Mouse (Mus musculus) regulatory T cell (primary cell): ENCODE measurements around the gene Myo3a.

Source experiments
- in situ Hi-C: fragments of 300-600 bp; cut with MboI, MseI; formaldehyde crosslinking; loops from one replicate; pipeline ENCODE4 v1.15.1; 2025; ENCODE audit warnings: high pct_unique_total_duplicates

Gene Myo3a

DNA sequence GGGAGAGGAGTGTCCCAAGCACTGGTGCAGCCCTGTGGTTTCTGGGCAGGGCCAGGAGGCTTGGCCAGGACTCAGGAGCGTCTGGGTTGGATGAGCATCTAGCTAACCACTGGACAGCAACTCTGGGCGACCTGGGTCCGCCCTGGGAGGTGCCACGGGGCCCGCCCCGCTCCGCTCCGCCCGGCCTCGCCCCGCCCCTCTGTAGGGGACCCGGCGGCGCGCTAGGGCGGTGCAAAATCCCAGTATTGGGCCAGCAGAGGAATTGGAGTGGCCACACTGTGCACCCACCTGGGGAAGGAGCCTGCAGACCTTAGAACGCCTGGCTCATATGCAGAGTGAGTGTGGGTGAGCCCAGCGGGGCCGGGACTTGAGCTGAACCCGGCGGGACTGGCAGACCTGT lies at the start of gene Myo3a:
Gene Myo3a, plus strand, starts transcription at position 196 of the 400 bp plus-strand sequence.
- in situ Hi-C loops: no loop called here

- in situ Hi-C loops: no loop called here
These were observed 23.2 kb downstream of the Myo3a start for GRCm38 (mm10) chr2:22250462-22250861.

GRCm38 (mm10) chr2:22251045-22251444 lies 23.7 kb downstream of the Myo3a start:
- in situ Hi-C loops: no loop called here

DNA sequence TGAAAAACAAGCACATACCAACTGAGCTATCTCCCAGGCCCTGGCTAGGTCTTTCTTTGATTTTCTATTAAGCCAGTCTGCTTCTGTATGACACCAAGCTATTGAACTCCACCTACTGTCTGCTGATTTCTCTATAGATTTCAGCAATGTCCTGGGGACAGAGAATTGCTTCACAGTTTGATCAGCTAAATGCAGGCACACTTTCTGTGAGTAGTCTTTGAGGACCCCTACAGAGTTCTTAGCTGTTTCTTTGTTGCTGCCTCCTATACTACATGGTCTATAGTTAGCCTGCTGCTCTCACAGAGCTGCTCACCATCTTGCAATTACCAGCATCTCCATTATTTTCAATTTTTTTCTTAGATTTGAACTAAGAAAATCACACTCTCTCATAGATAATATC lies 28.3 kb downstream of the Myo3a start:
- in situ Hi-C loops: no loop called here

GRCm38 (mm10) chr2:22271555-22271954 lies 44.3 kb downstream of the Myo3a start:
- in situ Hi-C loops: no loop called here

- in situ Hi-C loops: no loop called here
These were observed 58.1 kb downstream of the Myo3a start for GRCm38 (mm10) chr2:22285366-22285765.

- in situ Hi-C loops: no loop called here
These were observed 58.5 kb downstream of the Myo3a start for GRCm38 (mm10) chr2:22285777-22286176.

DNA sequence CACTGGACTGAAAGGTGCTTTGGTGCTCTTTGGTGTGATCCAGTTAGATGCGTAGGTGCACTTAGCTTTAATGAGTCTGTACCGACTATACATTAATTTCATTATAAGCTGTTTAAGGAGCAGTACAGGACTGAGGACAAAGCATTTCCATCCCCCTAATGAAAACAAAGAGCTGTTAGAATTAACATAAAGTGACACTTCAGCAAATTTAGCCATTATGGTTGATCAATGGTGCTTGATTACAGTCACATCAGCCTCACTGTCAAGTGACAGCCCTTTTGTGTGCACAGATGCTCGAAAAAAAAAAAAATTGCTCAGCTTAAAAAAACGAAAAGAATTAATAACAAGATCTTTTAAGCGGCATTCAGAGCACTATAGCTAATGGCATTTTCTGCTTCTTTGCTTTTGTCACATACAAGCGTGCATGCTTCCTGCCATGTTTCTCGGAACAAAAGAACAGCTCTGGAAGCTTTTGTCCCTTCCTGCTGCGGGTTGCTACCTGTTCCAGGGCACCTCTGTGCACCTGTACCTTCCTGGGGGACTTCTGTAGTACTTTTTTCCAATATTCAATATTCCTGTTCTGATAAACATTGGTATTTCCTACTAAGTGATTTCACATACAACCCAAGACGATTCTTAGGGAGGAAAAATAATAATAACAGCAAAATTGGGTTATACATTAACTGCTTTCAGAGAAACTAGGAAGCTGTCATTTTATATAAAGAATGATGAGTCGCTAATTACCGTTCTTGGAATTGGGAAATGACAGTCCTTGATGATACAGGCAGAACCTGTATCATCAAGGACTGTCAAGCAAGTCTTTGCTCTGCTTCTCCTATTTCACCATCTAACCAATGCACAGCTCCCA lies 66.5 kb downstream of the Myo3a start:
- in situ Hi-C loops: no loop called here

DNA sequence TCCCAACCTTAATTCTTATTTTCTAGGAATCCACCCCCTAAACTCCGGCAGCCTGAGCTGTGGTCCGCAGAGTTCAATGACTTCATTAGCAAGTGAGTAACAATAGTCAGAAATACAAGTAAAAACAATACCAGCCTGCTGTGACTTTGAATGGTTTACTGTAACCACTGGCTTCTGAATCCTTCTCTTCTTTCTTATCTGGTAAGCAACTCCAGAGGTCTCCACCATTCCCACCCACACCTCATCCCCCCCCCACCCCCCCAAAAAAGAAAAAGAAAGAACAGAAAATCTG lies 67.1 kb downstream of the Myo3a start:
- in situ Hi-C loops: no loop called here

DNA sequence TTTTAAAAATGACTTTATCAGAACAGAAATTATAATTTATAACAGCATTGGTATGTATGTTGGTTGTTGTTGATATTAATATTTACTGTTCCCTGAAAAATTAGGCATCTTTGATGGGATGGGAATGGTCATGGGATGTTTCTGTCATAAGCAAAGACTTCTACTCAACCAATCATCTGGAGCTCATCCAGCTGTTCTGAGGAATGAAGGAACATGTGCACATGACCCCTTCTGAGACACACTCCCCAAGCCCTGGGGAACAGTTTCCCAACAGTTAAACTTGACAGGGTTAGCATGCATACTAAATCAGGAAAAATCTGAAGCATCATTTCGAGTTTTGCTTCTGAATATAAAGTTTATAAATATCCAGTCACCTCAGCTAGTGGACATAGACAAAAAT lies 70.6 kb downstream of the Myo3a start:
- in situ Hi-C loops: no loop called here

DNA sequence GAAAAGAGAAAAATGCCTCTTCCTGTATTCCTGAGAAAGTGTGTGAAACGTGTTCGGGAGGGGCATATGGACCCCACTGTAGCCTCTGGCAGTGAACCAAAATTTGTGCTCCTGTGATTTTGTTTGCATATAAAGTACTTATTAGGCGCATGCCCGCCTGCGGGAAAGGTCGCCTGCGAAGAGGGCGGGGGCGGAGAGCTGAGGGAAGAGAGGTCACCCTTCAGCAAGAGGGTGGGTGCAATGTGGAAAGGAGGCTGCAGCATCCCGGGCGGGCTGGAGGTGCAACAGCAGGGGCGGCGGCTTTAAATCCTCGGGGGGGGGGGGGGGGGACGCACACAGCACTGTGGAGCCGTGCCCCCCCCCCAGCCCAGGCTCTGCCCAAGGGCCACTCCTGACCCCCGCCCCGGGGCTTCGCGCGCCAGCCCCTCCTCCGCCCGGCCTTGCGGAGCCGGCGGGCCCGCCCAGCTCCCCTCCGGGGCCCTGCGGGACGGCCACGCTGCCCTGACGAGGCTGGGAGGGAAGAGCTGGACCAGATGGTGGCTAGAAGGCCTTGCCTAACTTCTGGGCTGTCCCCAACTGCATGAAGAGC lies 111.1 kb downstream of the Myo3a start:
- in situ Hi-C loops: no loop called here

DNA sequence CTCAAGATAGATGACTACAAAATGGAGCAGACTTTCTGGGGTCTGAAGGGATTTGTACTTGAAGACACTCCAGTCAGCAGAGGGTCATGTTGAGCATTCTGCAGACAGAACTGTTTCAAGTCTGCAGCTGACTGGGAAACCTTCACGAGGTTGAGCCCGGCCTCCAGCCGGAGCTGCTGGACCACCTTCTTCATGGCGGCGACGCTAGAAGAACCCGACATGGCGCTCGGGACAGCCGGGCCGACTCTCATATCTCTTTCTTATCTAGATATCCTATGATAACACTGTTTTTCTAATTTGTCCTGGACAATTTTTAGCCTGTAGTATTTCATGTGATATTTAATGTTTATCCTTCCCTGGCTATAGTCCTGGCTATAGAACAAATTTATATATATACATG lies 183.2 kb downstream of the Myo3a start:
- in situ Hi-C loops: loop anchor here (10.0 to 25.0 kb wide), 2 partner anchors 164 to 777 kb away; no protein-coding TSS in a partner anchor

DNA sequence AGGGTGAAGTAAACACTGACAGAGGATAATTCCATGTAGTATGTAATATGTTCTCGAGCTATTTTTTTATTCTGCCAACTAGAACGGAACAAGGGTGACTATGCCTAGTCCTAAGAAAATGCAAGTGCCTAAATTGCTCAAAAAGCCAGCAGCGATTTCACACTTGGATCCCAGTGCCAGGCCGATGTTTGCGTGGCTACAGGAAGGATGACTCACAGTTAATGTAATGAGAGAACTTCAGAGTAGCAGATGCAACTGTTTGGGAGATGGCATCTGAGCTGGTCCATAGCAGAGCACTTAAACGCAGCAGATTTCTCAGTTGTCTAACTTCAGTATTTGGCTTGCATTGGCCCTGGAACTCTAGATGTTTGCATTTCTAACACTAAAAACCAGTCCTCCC lies 321.1 kb downstream of the Myo3a start:
- in situ Hi-C loops: loop anchor here (5.0 kb wide), 2 partner anchors 126 to 571 kb away; no protein-coding TSS in a partner anchor

- in situ Hi-C loops: loop anchor here (25.0 kb wide), 1 partner anchor 650 kb away; no protein-coding TSS in a partner anchor
These were observed 360.3 kb downstream of the Myo3a start for GRCm38 (mm10) chr2:22587469-22588169.

- in situ Hi-C loops: loop anchor here (25.0 kb wide), 1 partner anchor 649 kb away; no protein-coding TSS in a partner anchor
These were observed 360.9 kb downstream of the Myo3a start for GRCm38 (mm10) chr2:22588170-22588541.

- in situ Hi-C loops: loop anchor here (25.0 kb wide), 1 partner anchor 648 kb away; no protein-coding TSS in a partner anchor
These were observed 361.5 kb downstream of the Myo3a start for GRCm38 (mm10) chr2:22588673-22589381.

GRCm38 (mm10) chr2:22589382-22590205 lies 362.3 kb downstream of the Myo3a start:
- in situ Hi-C loops: loop anchor here (25.0 kb wide), 1 partner anchor 648 kb away; no protein-coding TSS in a partner anchor

- in situ Hi-C loops: loop anchor here (25.0 kb wide), 1 partner anchor 647 kb away; no protein-coding TSS in a partner anchor
These were observed 362.8 kb downstream of the Myo3a start for GRCm38 (mm10) chr2:22590206-22590490.

- in situ Hi-C loops: no loop called here
These were observed 390.6 kb downstream of the Myo3a start for GRCm38 (mm10) chr2:22617951-22618350.

GRCm38 (mm10) chr2:22619416-22619815 lies 392.1 kb downstream of the Myo3a start:
- in situ Hi-C loops: no loop called here

DNA sequence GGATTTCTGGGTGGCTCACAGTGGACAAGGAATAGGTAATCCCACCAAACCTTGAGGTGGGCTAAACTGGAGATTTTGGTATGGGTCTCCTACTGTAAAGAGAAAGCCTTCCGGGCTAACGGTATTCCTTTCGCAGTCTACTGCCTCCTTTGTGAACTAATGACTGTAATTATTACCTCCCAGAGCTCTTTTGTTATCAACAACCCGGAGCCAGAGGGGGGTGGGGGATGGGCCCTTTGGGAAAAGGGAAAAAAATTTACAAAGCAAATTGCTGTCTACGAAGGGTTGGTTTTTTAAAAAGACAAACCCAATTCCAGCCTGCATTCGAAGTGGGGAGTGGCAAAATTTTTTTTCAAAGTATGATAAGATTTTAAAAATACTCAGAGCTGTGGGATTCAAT lies 392.7 kb downstream of the Myo3a start:
- in situ Hi-C loops: loop anchor here (5.0 kb wide), 1 partner anchor 97 kb away; no protein-coding TSS in a partner anchor
